ENCODE assay signal across 8 mouse cellular contexts in genomic region chr10:95087864-95088570, GRCm38 (mm10).
DNase-seq lines count a peak whose midpoint lies in the region; ATAC-seq and TF ChIP-seq lines count a peak whose summit lies in the region.

No protein-coding gene starts in this region.

- TF ChIP-seq EP300 in liver, embryonic 14.5 days (IDR thresholded peaks at IDR 0.05; ENCODE audit: low read depth) = no peak

- TF ChIP-seq CTCF in liver, embryonic 14.5 days (IDR thresholded peaks at IDR 0.05; ENCODE audit: low read depth) = peak; percentile 63

- H3K27ac ChIP-seq in embryonic facial prominence, embryonic 13.5 days = no peak overlapping the region
- no peak overlapping the region for H3K27ac ChIP-seq in heart, embryonic 11.5 days (ENCODE audit: low read depth, low read length)
- H3K27ac ChIP-seq in kidney, embryonic 14.5 days (ENCODE audit: low read depth, low read length) = no peak overlapping the region
- no peak overlapping the region for H3K27ac ChIP-seq in liver, embryonic 14.5 days
- no peak overlapping the region for H3K27ac ChIP-seq in neural tube, embryonic 12.5 days

- peaks cover 24% of the 10 kb centered on the region for H3K27me3 ChIP-seq in embryonic facial prominence, embryonic 13.5 days
- H3K27me3 ChIP-seq in heart, embryonic 11.5 days (ENCODE audit: control insufficient read depth, insufficient read depth, low read length) = no peaks in the 10 kb centered on the region
- peaks cover 4% of the 10 kb centered on the region; the same call in 1 of the 2 replicates for H3K27me3 ChIP-seq in kidney, embryonic 14.5 days (ENCODE audit: control insufficient read depth, insufficient read depth, low read length)
- no peaks in the 10 kb centered on the region for H3K27me3 ChIP-seq in liver, embryonic 14.5 days (ENCODE audit: control insufficient read depth, insufficient read depth, low read length)
- H3K27me3 ChIP-seq in neural tube, embryonic 12.5 days (replicated peaks) = no peaks in the 10 kb centered on the region

- no peak overlapping the region for H3K9ac ChIP-seq in embryonic facial prominence, embryonic 13.5 days
- H3K9ac ChIP-seq in heart, embryonic 11.5 days (ENCODE audit: low read depth, low read length) = no peak overlapping the region
- no peak overlapping the region for H3K9ac ChIP-seq in kidney, embryonic 14.5 days (ENCODE audit: low read depth, low read length)
- H3K9ac ChIP-seq in liver, embryonic 14.5 days (replicated peaks) = no peak overlapping the region
- no peak overlapping the region for H3K9ac ChIP-seq in neural tube, embryonic 12.5 days

- no peaks in the 10 kb centered on the region for H3K36me3 ChIP-seq in embryonic facial prominence, embryonic 13.5 days
- no peaks in the 10 kb centered on the region for H3K36me3 ChIP-seq in heart, embryonic 11.5 days (ENCODE audit: control insufficient read depth, insufficient read depth, low read length)
- H3K36me3 ChIP-seq in kidney, embryonic 14.5 days (ENCODE audit: control insufficient read depth, insufficient read depth, low read length) = no peaks in the 10 kb centered on the region
- no peaks in the 10 kb centered on the region for H3K36me3 ChIP-seq in liver, embryonic 14.5 days (replicated peaks; ENCODE audit: control insufficient read depth, insufficient read depth, low read depth)
- H3K36me3 ChIP-seq in neural tube, embryonic 12.5 days = no peaks in the 10 kb centered on the region

- H3K4me3 ChIP-seq in embryonic facial prominence, embryonic 13.5 days = no peak overlapping the region
- H3K4me3 ChIP-seq in heart, embryonic 11.5 days (ENCODE audit: low read depth, low read length) = no peak overlapping the region
- no peak overlapping the region for H3K4me3 ChIP-seq in kidney, embryonic 14.5 days (ENCODE audit: low read length)
- no peak overlapping the region for H3K4me3 ChIP-seq in liver, embryonic 14.5 days (ENCODE audit: insufficient read depth in 1 of 2, low read depth in 2 of 2, low read length in 2 of 2)
- H3K4me3 ChIP-seq in neural tube, embryonic 12.5 days = no peak overlapping the region

- H3K4me1 ChIP-seq in embryonic facial prominence, embryonic 13.5 days = peaks cover 24% of the 10 kb centered on the region
- H3K4me1 ChIP-seq in heart, embryonic 11.5 days (ENCODE audit: control insufficient read depth, insufficient read depth, low read length) = no peaks in the 10 kb centered on the region
- 0 out of 2 replicates have a peak, but pooled peaks cover 4% of the 10 kb centered on the region for H3K4me1 ChIP-seq in kidney, embryonic 14.5 days (ENCODE audit: control insufficient read depth, insufficient read depth, low read length)
- no peaks in the 10 kb centered on the region for H3K4me1 ChIP-seq in liver, embryonic 14.5 days (replicated peaks; ENCODE audit: control insufficient read depth in 2 of 2, insufficient read depth in 2 of 2, low read length in 1 of 2)
- peaks cover 7% of the 10 kb centered on the region for H3K4me1 ChIP-seq in neural tube, embryonic 12.5 days

- WGBS in embryonic facial prominence, embryonic 13.5 days = 33% methylated on average over 13 of the region's 13 CpGs
- WGBS in heart, embryonic 11.5 days (ENCODE audit: insufficient replicate concordance) = 37% methylated on average over 13 of the region's 13 CpGs
- WGBS in kidney, embryonic 14.5 days = 37% methylated on average over 13 of the region's 13 CpGs
- WGBS in liver, embryonic 14.5 days (ENCODE audit: insufficient replicate concordance) = 39% methylated on average over 13 of the region's 13 CpGs
- WGBS in neural tube, embryonic 12.5 days = 45% methylated on average over 13 of the region's 13 CpGs

- peak; percentile 50 for DNase-seq in A20 (ENCODE audit: low read depth, low spot score)
- DNase-seq in adrenal gland, adult 8-10 months = peak; percentile 30
- no peak for DNase-seq in liver, embryonic 14.5 days (ENCODE audit: low read depth in 3 of 3, low spot score in 3 of 3)
- DNase-seq in urinary bladder, postnatal 36 days (ENCODE audit: low spot score in 2 of 2) = peak; percentile 9 to 47

- H3K9me3 ChIP-seq in embryonic facial prominence, embryonic 13.5 days = no peaks in the 10 kb centered on the region
- no peaks in the 10 kb centered on the region for H3K9me3 ChIP-seq in heart, embryonic 11.5 days (replicated peaks; ENCODE audit: control insufficient read depth, low read length)
- H3K9me3 ChIP-seq in kidney, embryonic 14.5 days (ENCODE audit: control insufficient read depth, low read length) = no peaks in the 10 kb centered on the region
- no peaks in the 10 kb centered on the region for H3K9me3 ChIP-seq in liver, embryonic 14.5 days (ENCODE audit: control insufficient read depth, low read length)
- no peaks in the 10 kb centered on the region for H3K9me3 ChIP-seq in neural tube, embryonic 12.5 days

- peak overlapping the region; percentile 28; the same call in 1 of the 2 replicates for H3K4me2 ChIP-seq in embryonic facial prominence, embryonic 13.5 days
- H3K4me2 ChIP-seq in heart, embryonic 11.5 days = 0 out of 2 replicates have a peak overlapping the region, but pooled peaks have one; percentile 7
- H3K4me2 ChIP-seq in kidney, embryonic 14.5 days (replicated peaks; ENCODE audit: low read depth, low read length) = no peak overlapping the region
- H3K4me2 ChIP-seq in liver, embryonic 14.5 days (ENCODE audit: low read depth) = no peak overlapping the region
- H3K4me2 ChIP-seq in neural tube, embryonic 12.5 days (replicated peaks) = no peak overlapping the region

- ATAC-seq in embryonic facial prominence, embryonic 13.5 days (ENCODE audit: insufficient number of reproducible peaks, insufficient read depth, low FRiP score, low TSS enrichment, low read depth) = no peak
- ATAC-seq in heart, embryonic 11.5 days (replicated peaks; ENCODE audit: insufficient number of reproducible peaks, low FRiP score, low TSS enrichment) = no peak
- ATAC-seq in kidney, embryonic 14.5 days (ENCODE audit: low FRiP score, low TSS enrichment) = peak; percentile 87
- ATAC-seq in liver, embryonic 14.5 days (ENCODE audit: insufficient read depth) = no peak
- peak; percentile 82; the same call in 1 of the 2 replicates for ATAC-seq in neural tube, embryonic 12.5 days (ENCODE audit: low FRiP score, low read depth)

Comparison
In these comparisons a context has a peak if more than half of its experiments do, and no peak if none do; other contexts are left out.
1. DNase-seq: peak in A20 (single experiment), adrenal gland, adult 8-10 months (single experiment) and urinary bladder, postnatal 36 days (2 of 2); none in liver, embryonic 14.5 days (0 of 3).
2. ATAC-seq: peak in kidney, embryonic 14.5 days (single experiment) and neural tube, embryonic 12.5 days (single experiment); none in embryonic facial prominence, embryonic 13.5 days (single experiment), heart, embryonic 11.5 days (single experiment) and liver, embryonic 14.5 days (single experiment).
3. H3K4me2 ChIP-seq: peak in embryonic facial prominence, embryonic 13.5 days (single experiment) and heart, embryonic 11.5 days (single experiment); none in kidney, embryonic 14.5 days (single experiment), liver, embryonic 14.5 days (single experiment) and neural tube, embryonic 12.5 days (single experiment).